Mouse (Mus musculus): ENCODE data around the gene Thra.

Gene Thra

GRCm38 (mm10) chr11:98745932-98746853 is 5.8 kb downstream of the Thra start:
- DNase-seq (ENCODE audit: extremely low read depth, low read depth): no peak

- peak; percentile 70 for DNase-seq (ENCODE audit: extremely low read depth, low read depth)
These were observed 6.6 kb downstream of the Thra start for GRCm38 (mm10) chr11:98746855-98747693.

GRCm38 (mm10) chr11:98747804-98748505 is 7.5 kb downstream of the Thra start:
- DNase-seq (ENCODE audit: extremely low read depth, low read depth): no peak

DNA sequence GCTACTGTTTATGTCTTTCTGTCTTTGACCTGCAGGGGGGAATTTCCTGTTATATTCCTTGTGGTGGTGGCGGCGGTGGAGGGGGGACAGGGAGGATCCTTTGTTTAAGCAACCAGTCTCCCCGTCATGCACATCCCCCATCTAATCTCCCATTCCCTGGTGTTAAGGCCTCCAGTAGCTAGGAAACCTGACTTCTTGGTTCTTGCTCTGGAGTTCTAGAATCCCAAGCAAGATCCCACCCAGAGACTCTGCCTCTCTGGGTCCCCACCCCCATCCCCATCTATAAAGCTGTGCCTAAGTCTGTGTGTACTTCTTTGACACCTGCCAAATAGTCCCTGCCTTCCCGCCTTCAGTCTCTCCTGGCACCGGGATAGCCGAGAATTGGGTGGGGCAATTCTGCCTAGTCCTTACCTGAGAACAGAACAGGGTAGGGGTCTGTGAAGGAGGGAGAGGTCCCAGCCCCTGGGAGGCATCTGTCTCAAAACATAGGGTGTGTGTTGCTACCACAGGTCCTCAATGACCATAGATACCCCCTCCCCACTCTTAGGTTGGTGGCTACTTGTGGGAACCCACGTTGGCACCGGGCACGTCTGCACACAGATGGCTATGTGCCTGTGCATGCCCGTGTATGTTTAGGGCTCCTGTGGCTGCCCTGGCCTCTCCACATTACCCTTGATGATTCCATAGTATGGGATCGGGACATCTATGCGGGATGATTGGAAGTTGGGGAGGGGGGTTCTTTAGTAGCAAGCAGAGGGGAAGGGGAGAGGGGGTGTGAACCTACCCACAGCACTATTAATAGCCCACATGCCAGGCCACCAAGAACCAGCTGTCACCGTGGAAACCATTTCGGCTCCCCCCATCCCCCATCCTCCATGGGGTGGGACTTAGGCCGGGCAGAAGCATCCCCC is 8.3 kb downstream of the Thra start:
- no peak for DNase-seq (ENCODE audit: extremely low read depth, low read depth)

GRCm38 (mm10) chr11:98749716-98750115 is 9.3 kb downstream of the Thra start:
- no peak for DNase-seq (ENCODE audit: extremely low read depth, low read depth)

DNA sequence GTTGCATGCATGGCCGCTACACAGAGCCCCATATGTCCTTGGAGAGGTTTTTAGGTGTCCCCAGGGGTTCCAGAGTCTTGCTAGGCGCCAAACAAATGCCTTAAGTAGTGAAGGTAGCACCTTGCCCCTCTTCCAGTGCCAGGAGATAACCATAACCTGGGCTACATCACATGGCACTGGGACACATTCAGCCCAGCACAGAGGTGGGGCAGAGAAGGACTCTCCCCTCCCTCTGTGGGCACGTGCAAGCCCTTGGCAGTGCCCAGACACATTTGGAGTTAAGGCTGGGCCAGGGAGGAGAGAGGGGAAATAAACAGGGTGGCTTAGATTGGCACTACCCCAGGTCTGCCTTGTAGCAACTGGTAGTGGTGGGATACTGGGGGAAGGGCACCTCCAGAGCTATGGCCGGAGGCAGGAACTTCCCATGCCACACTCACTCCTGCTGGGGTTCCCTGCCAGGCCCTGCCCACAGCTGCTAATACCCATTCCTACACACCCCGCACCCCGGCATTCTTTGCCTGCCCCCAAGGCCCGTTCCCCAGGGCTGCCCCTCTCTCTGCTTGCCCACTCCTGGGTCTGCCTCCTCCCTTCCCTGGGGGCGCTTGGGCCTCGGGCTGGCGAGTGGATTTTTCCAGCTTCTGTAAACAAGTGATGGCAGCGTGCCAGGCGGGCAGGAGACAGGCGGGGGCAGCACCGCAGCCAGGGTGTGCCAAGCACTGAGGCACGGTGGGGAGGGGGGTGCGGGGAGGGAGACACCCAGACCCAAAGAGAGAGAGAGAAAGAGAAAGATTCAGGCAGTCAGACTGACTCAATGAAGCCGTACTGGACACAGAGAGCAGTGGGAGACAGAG is 10.1 kb downstream of the Thra start:
- no peak for DNase-seq (ENCODE audit: extremely low read depth, low read depth)

DNA sequence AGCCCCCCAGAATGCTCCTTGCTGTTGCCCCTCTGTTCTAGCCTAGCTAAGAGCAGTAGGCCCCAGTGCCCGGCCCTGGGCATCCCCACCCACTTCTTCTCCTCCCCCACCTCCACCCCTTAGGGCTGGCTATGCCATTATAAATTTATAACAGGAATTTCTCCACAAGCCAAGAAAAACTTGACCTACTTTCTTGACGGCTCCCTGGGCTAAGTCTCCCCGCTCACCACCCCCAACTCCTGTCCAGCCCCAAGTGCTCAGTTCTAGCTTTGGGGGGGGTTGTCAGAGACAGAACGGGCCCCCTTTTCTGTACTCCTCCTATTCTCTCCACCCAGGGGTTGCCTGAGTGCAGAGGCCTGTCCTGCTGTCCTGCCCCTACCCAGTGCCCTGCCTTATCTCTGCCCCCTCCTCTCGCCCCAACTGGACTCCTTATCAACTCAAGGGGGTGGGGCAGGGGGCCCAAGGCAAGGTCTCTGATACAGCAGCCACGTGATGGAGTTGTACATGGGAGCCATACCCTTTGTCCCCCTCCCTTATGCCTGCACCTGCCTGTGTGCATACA is 10.9 kb downstream of the Thra start:
- DNase-seq (ENCODE audit: extremely low read depth, low read depth): no peak

DNA sequence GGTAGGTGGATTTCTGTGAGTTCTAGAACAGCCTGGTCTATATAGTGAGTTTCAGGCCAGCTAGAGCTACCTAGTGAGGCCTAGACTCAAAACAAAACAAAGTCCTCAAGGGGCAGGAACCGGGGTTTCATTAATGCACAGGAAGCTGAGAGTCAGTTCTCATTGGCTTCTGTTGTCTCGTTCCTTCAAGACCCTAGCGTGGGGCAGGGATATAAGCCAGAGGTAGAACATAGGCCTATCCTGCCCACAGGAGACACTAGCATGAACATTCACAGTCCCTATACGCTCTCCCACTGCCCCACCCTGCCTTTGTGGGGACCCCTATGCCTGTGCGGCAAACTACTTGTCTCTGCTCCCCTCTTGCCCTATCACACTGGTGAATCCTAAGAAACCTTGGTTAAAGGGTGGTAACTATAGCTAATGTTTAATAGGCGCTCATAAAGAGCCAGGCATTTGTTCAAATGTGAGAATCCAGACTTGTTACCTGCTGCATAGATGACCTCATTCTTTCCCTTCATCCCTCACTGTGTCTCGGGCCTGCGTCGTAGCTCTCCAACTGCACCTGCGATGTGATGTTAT is 12.2 kb downstream of the Thra start:
- DNase-seq (ENCODE audit: extremely low read depth, low read depth): no peak

DNA sequence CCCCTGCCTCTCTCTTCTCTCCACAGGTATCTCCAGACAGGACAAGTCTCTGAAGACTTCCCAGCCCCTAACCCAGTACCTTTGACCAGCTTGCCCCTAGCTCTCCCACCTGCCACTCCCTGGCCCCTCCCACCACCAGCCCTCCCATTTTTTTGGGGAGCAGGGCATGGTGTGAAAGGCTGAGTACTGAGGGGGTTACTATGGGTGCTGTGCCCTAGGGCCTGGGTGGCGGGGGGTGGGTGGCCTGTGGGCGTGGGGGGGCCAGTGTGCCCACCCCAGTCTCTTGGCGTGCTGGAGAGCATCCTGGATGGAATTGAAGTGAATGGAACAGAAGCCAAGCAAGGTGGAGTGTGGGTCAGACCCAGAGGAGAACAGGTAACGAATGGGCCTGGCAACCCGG is 12.8 kb downstream of the Thra start:
- DNase-seq (ENCODE audit: extremely low read depth, low read depth): no peak

- DNase-seq (ENCODE audit: extremely low read depth, low read depth): no peak
These were observed 13.7 kb downstream of the Thra start for GRCm38 (mm10) chr11:98754151-98754620.

GRCm38 (mm10) chr11:98754621-98755181 is 14.3 kb downstream of the Thra start:
- DNase-seq (ENCODE audit: extremely low read depth, low read depth): no peak

- DNase-seq (ENCODE audit: extremely low read depth, low read depth): no peak
These were observed 15.4 kb downstream of the Thra start for GRCm38 (mm10) chr11:98755726-98756380.

- DNase-seq (ENCODE audit: extremely low read depth, low read depth): no peak
These were observed 16.3 kb downstream of the Thra start for GRCm38 (mm10) chr11:98756711-98757110.

DNA sequence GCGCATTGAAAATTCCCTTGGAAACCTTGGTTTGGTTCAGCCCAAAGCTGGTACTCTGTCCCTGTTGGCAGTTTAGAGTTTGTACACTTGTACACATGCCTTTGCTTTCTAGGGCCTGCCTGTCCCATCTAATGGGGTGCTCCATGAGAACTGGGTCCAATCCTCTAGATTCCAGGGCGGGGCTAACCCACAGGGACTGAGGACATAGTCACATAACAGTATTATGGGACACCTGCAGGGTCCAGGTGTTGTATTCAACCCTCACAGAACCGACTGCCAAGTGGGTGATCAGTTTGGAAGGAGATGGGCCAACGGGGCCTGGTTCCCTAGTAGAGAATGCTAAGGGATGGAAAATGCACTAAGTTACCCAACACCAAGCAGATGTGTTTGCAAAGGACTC is 21.5 kb downstream of the Thra start:
- DNase-seq (ENCODE audit: extremely low read depth, low read depth): no peak

- no peak for DNase-seq (ENCODE audit: extremely low read depth, low read depth)
These were observed 22.5 kb downstream of the Thra start for GRCm38 (mm10) chr11:98762756-98763501.

GRCm38 (mm10) chr11:98763502-98763861 is 23.0 kb downstream of the Thra start:
- DNase-seq (ENCODE audit: extremely low read depth, low read depth): no peak

- no peak for DNase-seq (ENCODE audit: extremely low read depth, low read depth)
These were observed 23.7 kb downstream of the Thra start for GRCm38 (mm10) chr11:98764091-98764490.
